Mouse (Mus musculus): ENCODE data around the gene Pkp4. TPM values are rescaled to one million over a fixed set of nuclear protein-coding genes. Genes with fewer than 3 reads are reported as not detected.

Gene Pkp4
- total and polyA plus RNA-seq, 3 experiments, result not detected

GRCm38 (mm10) chr2:59383231-59383630 lies 222.6 kb downstream of the Pkp4 start:
- Histone ChIP-seq H3K9me3 (replicated peaks; ENCODE audit: insufficient read depth, low read length) (no peaks in the 10 kb centered on the region), H3K27ac (ENCODE audit: control insufficient read depth, low read depth, low read length) (no peak overlapping the region), H3K9ac (ENCODE audit: control insufficient read depth, low read depth, low read length, poor library complexity, severe bottlenecking) (no peak overlapping the region), H3K4me1 (ENCODE audit: control insufficient read depth in 1 of 2, insufficient read depth in 2 of 2, low read length in 2 of 2) (no peaks in the 10 kb centered on the region), H3K36me3 (ENCODE audit: control insufficient read depth in 1 of 2, insufficient read depth in 2 of 2, low read length in 2 of 2) (no peaks in the 10 kb centered on the region), H3K79me2 (ENCODE audit: control insufficient read depth, insufficient read depth, low read length, poor library complexity) (no peaks in the 10 kb centered on the region), H3K27me3 (ENCODE audit: control insufficient read depth in 1 of 2, insufficient read depth in 2 of 2, low read length in 2 of 2) (no peaks in the 10 kb centered on the region), H3K4me3 (ENCODE audit: control insufficient read depth in 1 of 2, insufficient read depth in 1 of 2, low read depth in 2 of 2, low read length in 2 of 2) (no peak overlapping the region)
- no peak for DNase-seq (ENCODE audit: low read depth, low spot score)
- TF ChIP-seq CHD2 (IDR thresholded peaks at IDR 0.05; ENCODE audit: low read length) (no peak), GATA1 (IDR thresholded peaks at IDR 0.05; ENCODE audit: low read depth, low read length) (no peak), SMC3 (IDR thresholded peaks at IDR 0.05; ENCODE audit: low read depth, low read length) (no peak), TCF12 (IDR thresholded peaks at IDR 0.05; ENCODE audit: low read depth, low read length) (no peak), ETS1 (IDR thresholded peaks at IDR 0.05; ENCODE audit: low read depth, low read length) (no peak), JUND (IDR thresholded peaks at IDR 0.05; ENCODE audit: low read depth, low read length) (no peak), CTCF (IDR thresholded peaks at IDR 0.05 in 2 of 3, conservative IDR thresholded peaks at IDR 0.05 in 1 of 3; ENCODE audit: control insufficient read depth in 1 of 3, insufficient read depth in 1 of 3, low read depth in 2 of 3, low read length in 3 of 3, poor library complexity in 1 of 3, severe bottlenecking in 1 of 3) (no peak), USF1 (IDR thresholded peaks at IDR 0.05; ENCODE audit: low read depth, low read length) (no peak), TAL1 (IDR thresholded peaks at IDR 0.05; ENCODE audit: low read length) (no peak), POLR2AphosphoS2 (IDR thresholded peaks at IDR 0.05; ENCODE audit: low read length) (no peak), MEF2A (IDR thresholded peaks at IDR 0.05; ENCODE audit: extremely low read depth, insufficient replicate concordance, low read depth, low read length, poor library complexity, severe bottlenecking) (no peak), ZMIZ1 (IDR thresholded peaks at IDR 0.05; ENCODE audit: low read depth, low read length) (no peak), GABPA (IDR thresholded peaks at IDR 0.05; ENCODE audit: low read depth, low read length) (no peak), MAZ (IDR thresholded peaks at IDR 0.05; ENCODE audit: low read depth, low read length) (no peak), SIN3A (IDR thresholded peaks at IDR 0.05; ENCODE audit: low read length) (no peak), E2F4 (IDR thresholded peaks at IDR 0.05; ENCODE audit: borderline replicate concordance, low read depth, low read length) (no peak), EP300 (IDR thresholded peaks at IDR 0.05; ENCODE audit: low read depth in 1 of 2, low read length in 2 of 2) (no peak), POLR2AphosphoS5 (IDR thresholded peaks at IDR 0.05; ENCODE audit: borderline replicate concordance, low read depth, low read length) (no peak), ZC3H11A (IDR thresholded peaks at IDR 0.05; ENCODE audit: low read depth, low read length) (no peak), POLR2A (IDR thresholded peaks at IDR 0.05; ENCODE audit: control insufficient read depth in 1 of 2, insufficient read depth in 1 of 2, low read depth in 1 of 2, low read length in 2 of 2, poor library complexity in 1 of 2) (no peak)

DNA sequence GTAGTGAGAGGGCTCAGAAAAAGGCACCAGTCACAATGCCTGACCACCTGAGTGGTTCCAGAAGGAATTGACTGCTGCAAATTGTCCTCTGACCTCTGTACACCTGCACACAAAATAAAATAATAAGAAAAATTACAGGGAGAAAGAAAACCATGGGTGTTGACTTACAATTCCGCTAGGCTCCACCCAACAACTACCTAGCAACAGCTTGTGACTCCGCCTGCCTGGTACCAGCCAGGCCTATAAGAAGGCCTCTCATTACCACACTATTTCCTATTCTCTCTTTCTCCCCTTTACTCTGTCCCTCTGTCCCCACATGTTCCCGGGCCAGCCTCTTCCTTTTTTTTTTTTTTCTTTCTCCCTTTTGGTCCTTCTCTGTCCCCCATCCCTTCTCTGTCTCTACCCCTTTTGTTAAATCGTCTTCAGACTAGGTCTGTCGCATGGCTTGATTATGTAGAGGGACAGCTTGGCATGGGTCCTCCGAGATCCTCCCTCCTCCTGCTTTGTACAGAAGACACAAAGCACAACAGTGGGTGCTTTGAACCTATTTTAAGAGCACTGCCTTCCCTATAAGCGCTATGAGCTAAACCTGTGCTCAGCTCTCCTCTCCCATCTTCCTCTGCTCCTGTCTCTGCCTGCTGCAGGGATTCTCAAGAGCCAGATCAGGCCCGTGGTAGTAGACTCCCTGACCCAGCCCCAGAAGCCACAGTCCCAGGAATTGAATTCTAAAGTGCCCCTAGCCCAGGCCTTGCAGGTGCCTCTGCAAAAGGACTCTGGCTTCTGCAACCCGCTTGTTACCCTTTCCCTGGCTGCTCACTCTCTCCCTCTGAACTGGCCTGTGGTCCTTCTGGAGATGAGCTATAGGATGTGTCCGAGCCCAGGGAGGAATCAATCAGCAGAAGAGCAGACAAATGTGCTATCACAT lies 223.5 kb downstream of the Pkp4 start:
- Histone ChIP-seq H3K4me3 (ENCODE audit: control insufficient read depth in 1 of 2, insufficient read depth in 1 of 2, low read depth in 2 of 2, low read length in 2 of 2) (no peak overlapping the region), H3K27ac (ENCODE audit: control insufficient read depth, low read depth, low read length) (no peak overlapping the region), H3K79me2 (ENCODE audit: control insufficient read depth, insufficient read depth, low read length, poor library complexity) (no peaks in the 10 kb centered on the region), H3K9me3 (replicated peaks; ENCODE audit: insufficient read depth, low read length) (no peaks in the 10 kb centered on the region), H3K4me1 (ENCODE audit: control insufficient read depth in 1 of 2, insufficient read depth in 2 of 2, low read length in 2 of 2) (no peaks in the 10 kb centered on the region), H3K36me3 (ENCODE audit: control insufficient read depth in 1 of 2, insufficient read depth in 2 of 2, low read length in 2 of 2) (no peaks in the 10 kb centered on the region), H3K27me3 (ENCODE audit: control insufficient read depth in 1 of 2, insufficient read depth in 2 of 2, low read length in 2 of 2) (no peaks in the 10 kb centered on the region), H3K9ac (ENCODE audit: control insufficient read depth, low read depth, low read length, poor library complexity, severe bottlenecking) (no peak overlapping the region)
- no peak for DNase-seq (ENCODE audit: low read depth, low spot score)
- TF ChIP-seq MXI1 (IDR thresholded peaks at IDR 0.05; ENCODE audit: low read depth, low read length), result no peak
- TF ChIP-seq NRF1 (IDR thresholded peaks at IDR 0.05; ENCODE audit: insufficient read depth, low read depth, low read length, poor library complexity, severe bottlenecking), result no peak
- TF ChIP-seq JUND (IDR thresholded peaks at IDR 0.05; ENCODE audit: low read depth, low read length), result no peak
- TF ChIP-seq ETS1 (IDR thresholded peaks at IDR 0.05; ENCODE audit: low read depth, low read length), result no peak
- TF ChIP-seq TCF12 (IDR thresholded peaks at IDR 0.05; ENCODE audit: low read depth, low read length), result no peak
- TF ChIP-seq ZC3H11A (IDR thresholded peaks at IDR 0.05; ENCODE audit: low read depth, low read length), result no peak
- TF ChIP-seq POLR2AphosphoS2 (IDR thresholded peaks at IDR 0.05; ENCODE audit: low read length), result no peak
- no peak for TF ChIP-seq ZNF384 (IDR thresholded peaks at IDR 0.05; ENCODE audit: low read depth, low read length)
- no peak for TF ChIP-seq POLR2A (IDR thresholded peaks at IDR 0.05; ENCODE audit: control insufficient read depth in 1 of 2, insufficient read depth in 1 of 2, low read depth in 1 of 2, low read length in 2 of 2, poor library complexity in 1 of 2)
- no peak for TF ChIP-seq MYC (IDR thresholded peaks at IDR 0.05; ENCODE audit: low read depth, low read length)
- TF ChIP-seq RAD21 (IDR thresholded peaks at IDR 0.05; ENCODE audit: low read depth, low read length), result no peak
- no peak for TF ChIP-seq SMC3 (IDR thresholded peaks at IDR 0.05; ENCODE audit: low read depth, low read length)
- TF ChIP-seq ZKSCAN1 (IDR thresholded peaks at IDR 0.05; ENCODE audit: low read depth, low read length), result no peak
- TF ChIP-seq KAT2A (conservative IDR thresholded peaks at IDR 0.05; ENCODE audit: low read depth, low read length), result no peak
- TF ChIP-seq MAFK (IDR thresholded peaks at IDR 0.05; ENCODE audit: borderline replicate concordance, low read depth, low read length), result no peak
- TF ChIP-seq ZMIZ1 (IDR thresholded peaks at IDR 0.05; ENCODE audit: low read depth, low read length), result no peak
- TF ChIP-seq NELFE (IDR thresholded peaks at IDR 0.05; ENCODE audit: low read depth, low read length), result no peak
